Mouse (Mus musculus) macrophage (primary cell): Measurements from ENCODE around the gene Olfr418. TPM values are rescaled to one million over a fixed set of nuclear protein-coding genes. Genes with fewer than 3 reads are reported as not detected.
"Not testable (repeated sequence)": the region's sequence is repeated elsewhere in the genome, so short reads cannot be mapped to it uniquely, and the experiment has no call there.

Experiments used
- H3K27ac ChIP-seq: fragments of 350-480 bp; formaldehyde crosslinking; 2 replicates; pipeline ENCODE4 v1.9.0; 2021
- H3K36me3 ChIP-seq: fragments of 350-480 bp; formaldehyde crosslinking; 2 replicates; pipeline ENCODE4 v1.9.0; 2021; ENCODE audit errors: inconsistent target
- H3K4me3 ChIP-seq: fragments of 350-480 bp; formaldehyde crosslinking; 2 replicates; pipeline ENCODE4 v1.9.0; 2021; ENCODE audit errors: inconsistent target
- H3K79me2 ChIP-seq: fragments of 350-480 bp; formaldehyde crosslinking; 2 replicates; pipeline ENCODE4 v1.9.0; 2021; ENCODE audit errors: inconsistent target
- WGBS: methylation state at CpG from one replicate; pipeline ENCODE4 v1.1.7; 2026; ENCODE audit warnings: inconsistent platforms; ENCODE audit not compliant: missing documents; 5-methylcytosine and 5-hydroxymethylcytosine counted together
- polyA plus RNA-seq: library from polyadenylated mRNA; stranded (reverse); fragments of 250-400 nt; gene quantifications from 3 replicates; pipeline ENCODE4 v1.2.4, GENCODE M21; 2018; ENCODE audit warnings: inconsistent platforms
- total RNA-seq, 78 experiments: library from RNA; depleted of rRNA; stranded (reverse); fragments of 250-400 nt; gene quantifications; 1 replicate in 9 of 78; 2 replicates in 24 of 78; 3 replicates in 43 of 78; 4 replicates in 2 of 78; pipeline ENCODE4 v1.2.4; 2018; ENCODE audit warnings: inconsistent platforms in 56 of 78

The Olfr418 gene
- not detected for total RNA-seq (2018; cell fraction: chromatin; rRNA removed)
- not detected for total RNA-seq (2018; cell fraction: cytosol; rRNA removed)
- total RNA-seq (2018; cell fraction: nucleus; rRNA removed), result not detected
- not detected in 3 replicates for polyA plus RNA-seq

DNA sequence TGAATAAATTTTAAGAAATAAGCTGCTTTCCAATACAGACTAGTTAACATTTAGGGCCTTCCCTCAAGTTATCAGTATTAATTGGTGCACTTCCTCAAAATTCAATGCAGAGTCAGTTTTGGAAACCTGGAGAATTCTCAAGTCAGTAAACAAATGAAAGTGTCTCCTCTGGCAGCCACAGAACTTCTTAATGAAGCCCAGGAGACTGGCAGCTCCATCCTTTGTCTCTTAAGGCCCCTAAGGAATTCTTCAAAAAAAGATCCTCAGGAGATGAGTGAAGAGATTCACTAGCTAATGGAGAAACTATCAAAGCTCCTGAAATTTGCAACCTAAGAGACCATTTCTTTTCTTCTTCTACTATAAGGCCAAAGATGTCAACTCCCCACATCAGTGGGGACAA is at the start of gene Olfr418:
TSS of gene Olfr418 (plus strand) at position 301 of the 400 bp plus-strand sequence.
- no peak within 1 kb of the TSS for H3K4me3 ChIP-seq
- no peaks in the 10 kb centered on the region for H3K36me3 ChIP-seq
- no peaks in the 10 kb centered on the region for H3K79me2 ChIP-seq
- H3K27ac ChIP-seq, result no peak within 1 kb of the TSS

DNA sequence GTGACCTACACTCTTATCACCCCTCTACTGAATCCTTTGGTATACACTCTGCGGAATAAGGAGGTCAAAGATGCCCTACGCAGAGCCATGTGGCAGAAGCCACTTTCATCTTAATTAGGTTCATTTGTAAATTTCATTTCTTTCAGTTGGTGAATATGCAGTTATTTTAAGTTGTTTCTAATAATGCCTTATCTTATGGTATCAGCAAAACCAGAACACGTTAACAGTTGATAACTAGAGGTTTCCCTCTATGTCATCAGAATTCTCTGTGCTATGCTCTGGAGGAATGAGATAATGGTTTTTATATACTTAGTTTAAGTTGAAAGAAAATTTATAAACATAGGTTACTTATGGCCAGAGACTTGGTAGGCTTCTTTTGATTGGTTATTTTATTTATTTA is 49.3 kb upstream of the Olfr418 start:
- 94% methylated on average over 3 of the region's 3 CpGs for WGBS
- H3K79me2 ChIP-seq, result no peaks in the 10 kb centered on the region
- no peak overlapping the region for H3K4me3 ChIP-seq
- H3K27ac ChIP-seq, result no peak overlapping the region
- no peaks in the 10 kb centered on the region for H3K36me3 ChIP-seq

DNA sequence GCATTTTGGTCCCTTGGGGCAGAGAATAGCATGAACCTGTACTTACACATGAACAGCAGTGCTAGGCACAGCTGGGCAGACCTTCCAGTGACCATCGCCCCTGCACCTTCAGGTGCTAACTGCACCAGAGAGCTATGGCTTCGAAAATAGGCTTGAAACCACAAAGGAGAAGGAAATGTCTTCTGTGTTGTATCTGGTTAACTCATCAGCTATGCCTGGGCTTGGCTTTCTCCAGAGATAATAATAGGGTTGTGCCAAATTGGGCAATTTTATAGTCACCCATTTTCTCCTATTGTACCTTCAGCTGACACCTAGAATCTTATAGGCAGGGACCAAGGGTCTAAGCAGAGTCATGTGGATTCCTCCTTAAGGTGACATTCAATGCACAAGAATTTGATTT is 38.7 kb upstream of the Olfr418 start, which contains the start of gene Fcer1a:
TSS of gene Fcer1a (minus strand) at position 134 of the 400 bp plus-strand sequence.
- Histone ChIP-seq H3K4me3 (no peak within 1 kb of the TSS), H3K27ac (no peak within 1 kb of the TSS), H3K79me2 (no peaks in the 10 kb centered on the region), H3K36me3 (no peaks in the 10 kb centered on the region)
- 48% methylated on average over 2 of the region's 2 CpGs for WGBS

DNA sequence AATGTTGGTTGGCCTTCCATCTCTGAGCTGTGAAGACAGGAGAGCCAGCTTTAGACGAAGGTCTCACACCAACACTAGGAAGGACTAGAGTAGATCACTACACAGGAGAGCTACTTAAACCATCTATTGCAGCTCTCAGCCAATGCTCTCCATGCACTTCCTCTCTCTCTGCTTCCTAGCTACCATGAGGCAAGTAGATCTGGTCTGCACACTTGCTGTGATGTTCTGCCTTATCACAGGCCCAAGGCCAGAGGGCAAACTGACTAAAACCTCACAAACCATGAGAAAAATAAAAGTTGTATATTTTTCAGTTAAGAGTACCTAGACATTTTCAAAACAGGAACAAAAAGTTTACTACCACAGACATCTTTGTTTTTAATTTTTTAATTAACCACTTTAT is 28.8 kb upstream of the Olfr418 start:
- not testable (repeated sequence) for H3K4me3 ChIP-seq, H3K36me3 ChIP-seq, H3K27ac ChIP-seq, H3K79me2 ChIP-seq
- WGBS, result 87% methylated on average over 1 of the region's 1 CpGs

DNA sequence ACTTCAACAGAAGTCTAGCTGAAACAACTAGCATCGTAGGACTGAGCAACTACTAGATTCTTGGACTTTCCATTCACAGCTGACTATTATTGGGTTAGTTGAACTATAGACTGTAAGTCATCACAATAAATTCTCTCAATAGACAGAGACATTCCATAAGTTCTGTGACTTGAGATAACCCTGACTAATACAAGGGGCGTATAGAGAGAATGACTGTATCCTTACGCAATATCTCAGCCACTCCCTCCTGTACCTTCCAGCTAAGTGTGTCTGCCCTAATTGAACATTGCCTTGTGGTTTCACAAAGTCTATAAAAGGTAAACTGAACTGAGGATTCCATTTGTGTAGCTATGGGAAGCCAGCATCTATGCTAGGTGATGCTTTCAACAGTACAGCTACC is 15.9 kb upstream of the Olfr418 start:
- H3K27ac ChIP-seq, result no peak overlapping the region
- H3K36me3 ChIP-seq, result no peaks in the 10 kb centered on the region
- H3K79me2 ChIP-seq, result no peaks in the 10 kb centered on the region
- WGBS, result 86% methylated on average over 3 of the region's 3 CpGs
- no peak overlapping the region for H3K4me3 ChIP-seq

DNA sequence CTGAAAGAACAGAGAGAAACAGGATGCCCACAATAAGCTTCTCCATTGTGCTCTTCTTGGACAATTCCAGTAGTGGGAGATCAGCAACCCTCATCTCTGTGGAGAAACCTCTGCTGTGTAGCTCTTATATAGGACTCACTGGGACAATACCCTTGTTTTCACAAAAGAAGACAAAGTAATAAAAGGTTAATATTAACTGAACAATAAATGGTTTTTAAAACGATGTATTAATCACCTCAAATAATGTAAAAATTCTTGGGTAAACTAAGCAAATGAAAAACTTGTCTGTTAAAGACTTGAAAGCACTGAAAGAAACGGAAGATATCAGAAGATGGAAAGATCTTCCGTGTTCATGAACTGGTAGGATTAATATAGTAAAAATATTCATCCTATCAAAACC is 11.9 kb downstream of the Olfr418 start, which contains the start of gene Mptx2:
TSS of gene Mptx2 (minus strand) at position 101 of the 400 bp plus-strand sequence.
- no peak within 1 kb of the TSS for H3K27ac ChIP-seq
- no peak within 1 kb of the TSS for H3K4me3 ChIP-seq
- H3K36me3 ChIP-seq, result no peaks in the 10 kb centered on the region
- WGBS, result 83% methylated on average over 3 of the region's 3 CpGs
- no peaks in the 10 kb centered on the region for H3K79me2 ChIP-seq

DNA sequence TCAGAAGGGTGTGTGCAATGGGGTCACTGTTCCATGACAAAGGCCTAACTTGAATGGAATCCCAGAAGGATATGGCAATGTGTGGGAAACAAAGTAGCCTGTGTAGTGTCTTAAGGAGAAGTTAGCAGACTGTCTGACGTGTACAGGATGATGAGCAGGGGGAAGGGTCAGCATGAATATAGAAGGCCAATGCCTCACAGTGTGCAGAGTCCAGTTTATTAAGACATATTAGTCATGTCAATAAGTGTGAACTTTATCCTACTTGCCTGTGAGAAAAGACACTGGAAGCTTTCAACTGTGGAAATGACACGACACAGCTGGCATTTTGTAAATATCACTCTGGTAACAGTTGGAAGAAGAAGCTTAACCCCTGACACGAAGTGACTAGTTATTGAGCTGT is 37.0 kb downstream of the Olfr418 start:
- not testable (repeated sequence) for H3K27ac ChIP-seq, H3K79me2 ChIP-seq, H3K36me3 ChIP-seq, H3K4me3 ChIP-seq
- 89% methylated on average over 2 of the region's 3 CpGs for WGBS

DNA sequence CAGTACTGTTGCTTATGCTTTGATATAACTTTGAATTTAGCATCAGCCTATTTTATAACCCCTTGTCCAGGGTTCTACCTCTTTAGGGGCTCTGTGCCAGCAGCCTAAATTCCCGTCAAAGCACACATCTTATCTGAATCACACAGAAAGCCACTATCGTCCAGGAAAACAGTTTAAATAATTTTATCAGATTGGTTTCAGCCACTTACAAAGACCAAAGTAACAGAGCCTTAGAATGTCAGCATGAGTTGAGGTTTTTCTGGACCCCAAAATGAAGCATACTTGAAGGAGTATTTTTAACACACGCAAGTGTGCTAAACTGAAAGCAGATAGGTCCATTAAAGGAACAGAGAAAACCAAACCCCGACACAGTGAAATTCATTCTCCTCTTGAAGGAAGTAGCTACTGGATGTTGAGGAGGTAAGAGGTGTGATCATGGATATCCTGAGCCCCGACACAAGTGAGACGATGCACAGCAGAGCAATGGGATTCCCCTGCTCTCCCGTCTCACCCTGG is 47.8 kb downstream of the Olfr418 start:
- WGBS, result 25% methylated on average over 7 of the region's 7 CpGs
- H3K4me3 ChIP-seq, H3K36me3 ChIP-seq, H3K27ac ChIP-seq, H3K79me2 ChIP-seq: not testable (repeated sequence)

DNA sequence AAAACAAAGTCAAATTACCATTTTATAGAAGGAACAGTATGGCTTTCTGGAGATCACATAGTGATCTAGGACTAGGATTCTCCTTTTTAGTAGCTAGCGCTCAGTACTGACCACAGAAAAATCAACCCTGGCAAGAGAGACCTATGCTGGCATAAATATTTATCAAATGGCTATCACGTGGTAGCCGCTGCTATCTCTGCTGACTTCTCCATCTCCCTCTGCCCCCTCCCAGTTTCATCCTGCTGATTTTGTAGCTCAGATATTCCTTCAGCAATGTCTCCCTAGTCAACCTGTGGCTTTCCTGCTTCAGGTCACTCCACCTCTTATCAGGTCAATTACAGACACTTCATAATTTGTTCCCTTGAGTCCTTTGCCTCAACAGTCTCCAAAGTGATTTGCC is 49.9 kb downstream of the Olfr418 start:
- Histone ChIP-seq H3K79me2 (no peaks in the 10 kb centered on the region), H3K27ac (no peak overlapping the region), H3K4me3 (no peak overlapping the region), H3K36me3 (no peaks in the 10 kb centered on the region)
- 92% methylated on average over 3 of the region's 3 CpGs for WGBS

DNA sequence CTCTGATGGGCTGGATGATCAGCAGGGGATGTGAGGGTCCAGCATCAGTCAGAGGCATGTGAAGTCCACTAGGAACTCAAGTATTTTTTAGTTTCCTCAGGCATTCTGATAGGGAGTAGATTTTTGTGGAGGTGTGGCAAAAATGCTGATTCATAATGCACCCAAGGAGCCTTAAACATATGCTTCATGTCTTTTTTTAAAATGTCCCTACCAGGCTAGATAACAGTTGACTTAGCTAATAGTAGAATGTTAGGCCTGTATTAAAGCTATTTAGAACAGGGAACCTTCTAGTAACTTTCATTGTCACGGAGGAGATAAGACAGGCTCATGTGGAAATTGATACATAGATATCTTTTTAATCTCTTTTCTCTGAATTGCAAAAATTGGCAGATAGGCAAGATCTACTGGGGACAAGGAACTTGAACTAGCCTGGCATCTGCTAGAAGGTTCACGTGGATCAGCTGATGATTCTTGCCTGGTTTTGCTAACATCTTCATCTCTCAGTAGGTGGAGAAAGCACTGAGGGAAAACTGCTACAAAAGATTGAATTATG is 52.2 kb downstream of the Olfr418 start:
- Histone ChIP-seq H3K4me3 (no peak overlapping the region), H3K36me3 (no peaks in the 10 kb centered on the region)
- 91% methylated on average over 2 of the region's 2 CpGs for WGBS

DNA sequence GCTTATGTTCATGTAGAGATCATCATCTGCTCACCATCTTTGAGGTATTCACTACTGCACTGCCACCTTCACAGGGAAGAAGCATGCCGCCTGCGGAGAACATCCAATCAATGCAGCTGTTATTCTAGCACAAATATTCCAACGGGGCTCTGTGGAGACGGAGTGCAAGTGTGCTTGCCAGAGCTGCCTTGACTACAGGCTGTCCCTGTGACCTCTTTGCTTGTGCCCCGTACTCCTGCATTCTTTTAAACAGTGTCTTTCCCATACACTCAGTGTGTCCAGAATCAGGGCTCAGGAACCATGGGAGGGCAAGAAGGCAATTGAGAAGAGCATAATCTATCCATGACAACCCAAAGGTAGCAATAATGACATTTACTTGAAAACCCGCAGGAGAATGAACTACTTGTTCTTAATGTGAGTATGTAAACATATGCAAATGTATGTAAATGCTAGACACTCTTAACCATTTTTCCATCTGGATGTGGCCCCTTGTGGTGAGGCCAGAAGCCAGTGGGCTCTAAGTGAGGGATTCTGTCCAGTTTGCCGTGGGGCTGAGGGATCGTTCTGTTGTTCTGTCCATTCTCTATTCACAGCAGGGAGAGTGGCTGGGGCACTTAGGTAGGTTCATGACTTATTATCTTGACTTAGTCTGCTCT is 55.9 kb downstream of the Olfr418 start:
- Histone ChIP-seq H3K36me3 (no peaks in the 10 kb centered on the region), H3K79me2 (no peaks in the 10 kb centered on the region), H3K4me3 (no peak overlapping the region), H3K27ac (no peak overlapping the region)
- WGBS, result 90% methylated on average over 8 of the region's 8 CpGs

More for the DNA sequence above, 52.2 kb downstream of the Olfr418 start:
- H3K79me2 ChIP-seq, result no peaks in the 10 kb centered on the region
- H3K27ac ChIP-seq, result no peak overlapping the region

DNA sequence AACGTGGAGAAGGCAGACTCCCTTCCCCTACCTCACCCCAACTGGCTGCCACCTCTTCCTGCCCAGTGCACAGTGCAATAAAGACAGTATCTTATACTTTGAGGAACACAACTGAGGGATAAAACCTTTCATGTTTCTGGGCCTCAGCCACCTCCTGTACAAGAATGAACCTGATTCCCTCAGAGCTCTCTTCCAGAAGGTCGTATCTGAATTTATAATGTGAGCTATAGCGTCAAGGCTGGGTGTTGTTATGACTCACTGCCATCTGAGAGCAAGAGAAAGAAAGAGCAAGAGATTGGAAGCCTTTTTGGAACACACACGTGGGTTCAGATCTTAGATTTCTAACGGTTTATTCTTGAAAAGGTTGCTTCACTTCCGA is 56.4 kb downstream of the Olfr418 start:
- WGBS, result 68% methylated on average over 6 of the region's 6 CpGs
- Histone ChIP-seq H3K4me3 (no peak overlapping the region), H3K79me2 (no peaks in the 10 kb centered on the region), H3K27ac (no peak overlapping the region), H3K36me3 (no peaks in the 10 kb centered on the region)

Other genes with a start within 250 kb of the Olfr418 start
- gene Olfr1408, start 128.6 kb upstream of the Olfr418 start, polyA plus RNA-seq, result not detected in 3 replicates
- gene Olfr1406, start 75.4 kb upstream of the Olfr418 start, polyA plus RNA-seq, result not detected in 3 replicates
- gene Olfr218, start 68.2 kb upstream of the Olfr418 start, polyA plus RNA-seq, result not detected in 3 replicates
- gene Olfr1404, start 53.6 kb upstream of the Olfr418 start, polyA plus RNA-seq, result not detected in 3 replicates
- gene Fcer1a, start 38.8 kb upstream of the Olfr418 start, polyA plus RNA-seq, result not detected in 3 replicates
- gene Mptx2, start 11.8 kb downstream of the Olfr418 start, polyA plus RNA-seq, result not detected in 3 replicates
- gene Ackr1, start 67.7 kb downstream of the Olfr418 start, polyA plus RNA-seq, result not detected in 3 replicates
- 44.1 to 91.8 TPM (median 78.5 TPM) in 3 replicates for gene Aim2, start 84.9 kb downstream of the Olfr418 start, polyA plus RNA-seq
- not detected in 3 replicates for gene Cadm3, start 101.7 kb downstream of the Olfr418 start, polyA plus RNA-seq
- 25.2 to 49.7 TPM (median 27.2 TPM) in 3 replicates for gene Ifi206, start 225.0 kb downstream of the Olfr418 start, polyA plus RNA-seq